Mouse (Mus musculus) neural tube, embryonic 12.5 days (tissue): ENCODE results near the gene Cspg5. TPM values are rescaled to one million over a fixed set of nuclear protein-coding genes. Genes with fewer than 3 reads are reported as not detected.
A peak's percentile ranks its signal among the peaks of the same experiment; 100 is the strongest.

Experiments used
- ATAC-seq: fragments of 200-750 bp; cut with Nextera tagmentation; 2 replicates; pipeline ENCODE4 v1.8.0; 2017; ENCODE audit warnings: low read depth, mild to moderate bottlenecking, moderate TSS enrichment, moderate library complexity; ENCODE audit not compliant: low FRiP score
- H3K27ac ChIP-seq: fragments of 300-500 bp; sonication (generic); 2 replicates; pipeline ENCODE4 v1.5.1; 2016
- H3K27me3 ChIP-seq: fragments of 300-500 bp; sonication (generic); replicated peaks from 2 replicates; pipeline ENCODE4 v1.6.1; 2016; ENCODE audit warnings: mild to moderate bottlenecking
- H3K36me3 ChIP-seq: fragments of 300-500 bp; sonication (generic); 2 replicates; pipeline ENCODE4 v1.6.1; 2016; ENCODE audit warnings: mild to moderate bottlenecking
- H3K4me1 ChIP-seq: fragments of 300-500 bp; sonication (generic); 2 replicates; pipeline ENCODE4 v1.6.1; 2016
- H3K4me2 ChIP-seq: fragments of 300-500 bp; sonication (generic); replicated peaks from 2 replicates; pipeline ENCODE4 v1.6.1; 2016; ENCODE audit warnings: mild to moderate bottlenecking
- H3K4me3 ChIP-seq: fragments of 300-500 bp; sonication (generic); 2 replicates; pipeline ENCODE4 v1.5.1; 2016
- H3K9ac ChIP-seq: fragments of 300-500 bp; sonication (generic); 2 replicates; pipeline ENCODE4 v1.6.1; 2016; ENCODE audit warnings: mild to moderate bottlenecking
- H3K9me3 ChIP-seq: fragments of 300-500 bp; sonication (generic); 2 replicates; pipeline ENCODE4 v1.6.1; 2016; ENCODE audit warnings: mild to moderate bottlenecking
- WGBS: fragments of 180-500 bp; shearing (Covaris S2); methylation state at CpG from one replicate; pipeline ENCODE4 v1.1.7; 2016; 5-methylcytosine and 5-hydroxymethylcytosine counted together
- microRNA-seq: library from miRNA; unstranded; fragments of <30 nt; microRNA quantifications from one replicate; pipeline ENCODE4, GENCODE M21; 2017
- polyA plus RNA-seq: library from polyadenylated mRNA; unstranded; fragments of >200 nt; fragmentation: Nextera tagmentation; extraction: Ambion mirVana; gene quantifications from 2 replicates; pipeline ENCODE4 v1.2.1, GENCODE M21; 2016

Gene Cspg5
- polyA plus RNA-seq, 1 experiment from 2014 or later = 36.2 TPM

- no peak overlapping the region for H3K4me3 ChIP-seq
- no peaks in the 10 kb centered on the region for H3K27me3 ChIP-seq
- no peak overlapping the region for H3K9ac ChIP-seq
- H3K4me2 ChIP-seq = no peak overlapping the region
- WGBS = 85% methylated on average over 13 of the region's 13 CpGs
- ATAC-seq = no peak
- no peaks in the 10 kb centered on the region for H3K9me3 ChIP-seq
- no peaks in the 10 kb centered on the region for H3K36me3 ChIP-seq
- H3K4me1 ChIP-seq = peaks cover 10% of the 10 kb centered on the region; the same call in 1 of the 2 replicates
- no peak overlapping the region for H3K27ac ChIP-seq
Observed at GRCm38 (mm10) chr9:110293873-110294415, 50.4 kb downstream of the Cspg5 start.

GRCm38 (mm10) chr9:110294786-110295185 lies 51.2 kb downstream of the Cspg5 start:
- no peak overlapping the region for H3K27ac ChIP-seq
- no peak overlapping the region for H3K9ac ChIP-seq
- 50% methylated on average over 3 of the region's 3 CpGs for WGBS
- H3K4me2 ChIP-seq = no peak overlapping the region
- no peaks in the 10 kb centered on the region for H3K36me3 ChIP-seq
- H3K27me3 ChIP-seq = no peaks in the 10 kb centered on the region
- H3K4me1 ChIP-seq = peaks cover 10% of the 10 kb centered on the region; the same call in 1 of the 2 replicates
- no peak overlapping the region for H3K4me3 ChIP-seq
- ATAC-seq = no peak
- H3K9me3 ChIP-seq = no peaks in the 10 kb centered on the region

GRCm38 (mm10) chr9:110296867-110297627 lies 53.5 kb downstream of the Cspg5 start:
- Histone ChIP-seq H3K9me3 (no peaks in the 10 kb centered on the region), H3K36me3 (no peaks in the 10 kb centered on the region), H3K4me2 (no peak overlapping the region), H3K4me1 (peaks cover 10% of the 10 kb centered on the region; the same call in 1 of the 2 replicates), H3K27me3 (no peaks in the 10 kb centered on the region), H3K27ac (no peak overlapping the region), H3K9ac (no peak overlapping the region), H3K4me3 (no peak overlapping the region)
- 9% methylated on average over 5 of the region's 5 CpGs for WGBS
- ATAC-seq = peak; percentile 74

- peak overlapping the region; percentile 67 for H3K4me2 ChIP-seq
- H3K9ac ChIP-seq = peak overlapping the region; percentile 68
- H3K4me1 ChIP-seq = peaks cover 7% of the 10 kb centered on the region
- peak; percentile 58 for ATAC-seq
- peaks cover 3% of the 10 kb centered on the region; the same call in 1 of the 2 replicates for H3K36me3 ChIP-seq
- H3K4me3 ChIP-seq = peak overlapping the region; percentile 50
- 4% methylated on average over 4 of the region's 4 CpGs for WGBS
- H3K27me3 ChIP-seq = no peaks in the 10 kb centered on the region
- peak overlapping the region; percentile 89 for H3K27ac ChIP-seq
- H3K9me3 ChIP-seq = no peaks in the 10 kb centered on the region
Observed at GRCm38 (mm10) chr9:110304516-110304915, 60.9 kb downstream of the Cspg5 start.

GRCm38 (mm10) chr9:110304969-110305651 lies 61.5 kb downstream of the Cspg5 start, which contains the start of gene Elp6:
Gene Elp6 (plus strand): TSS chr9:110305173.
- peak within 1 kb of the TSS; percentile 67 for H3K4me2 ChIP-seq
- no peaks in the 10 kb centered on the region for H3K27me3 ChIP-seq
- H3K9me3 ChIP-seq = no peaks in the 10 kb centered on the region
- peak within 1 kb of the TSS; percentile 89 for H3K27ac ChIP-seq
- peaks cover 7% of the 10 kb centered on the region for H3K36me3 ChIP-seq
- peak within 1 kb of the TSS; percentile 68 for H3K9ac ChIP-seq
- ATAC-seq = peak; percentile 99
- WGBS = under 1% methylated on average over 46 of the region's 46 CpGs
- peak within 1 kb of the TSS; percentile 50 for H3K4me3 ChIP-seq
- H3K4me1 ChIP-seq = peaks cover 7% of the 10 kb centered on the region

GRCm38 (mm10) chr9:110306371-110306770 lies 62.8 kb downstream of the Cspg5 start:
- H3K4me2 ChIP-seq = peak overlapping the region; percentile 67
- ATAC-seq = no peak
- WGBS = 95% methylated on average over 5 of the region's 5 CpGs
- H3K36me3 ChIP-seq = peaks cover 19% of the 10 kb centered on the region
- H3K4me3 ChIP-seq = no peak overlapping the region; the same call in 1 of the 2 replicates
- H3K9me3 ChIP-seq = no peaks in the 10 kb centered on the region
- peaks cover 7% of the 10 kb centered on the region for H3K4me1 ChIP-seq
- 0 out of 2 replicates have a peak overlapping the region, but pooled peaks have one; percentile 29 for H3K9ac ChIP-seq
- H3K27ac ChIP-seq = no peak overlapping the region
- H3K27me3 ChIP-seq = no peaks in the 10 kb centered on the region

Small RNA genes within 50 kb of the gene (microRNA-seq; reads per million reads assigned to microRNA genes)
- 114 reads per million, percentile 54 among the genes with 10 or more reads in this experiment for gene Mir6236

Other genes starting within 250 kb of the Cspg5 start
- gene Smarcc1, start 126.1 kb upstream of the Cspg5 start, polyA plus RNA-seq = 172 and 185 TPM in 2 replicates
- 200 and 203 TPM in 2 replicates for gene Dhx30, start 126.0 kb upstream of the Cspg5 start, polyA plus RNA-seq
- 39.9 and 41.2 TPM in 2 replicates for gene Elp6, start 61.4 kb downstream of the Cspg5 start, polyA plus RNA-seq
- gene Scap, start 89.5 kb downstream of the Cspg5 start, polyA plus RNA-seq = 40.1 and 43.5 TPM in 2 replicates
- gene Ptpn23, start 164.4 kb downstream of the Cspg5 start, polyA plus RNA-seq = 17.6 and 22.7 TPM in 2 replicates
- gene Ngp, start 176.0 kb downstream of the Cspg5 start, polyA plus RNA-seq = 2.4 and 4.3 TPM in 2 replicates
- 12.3 and 13.0 TPM in 2 replicates for gene Klhl18, start 232.9 kb downstream of the Cspg5 start, polyA plus RNA-seq
- gene Kif9, start 233.2 kb downstream of the Cspg5 start, polyA plus RNA-seq = 1.6 and 1.7 TPM in 2 replicates